Mouse (Mus musculus) myocyte (in vitro differentiated cells): Measurements from ENCODE around the gene Cep68. TPM values are rescaled to one million over a fixed set of nuclear protein-coding genes. Genes with fewer than 3 reads are reported as not detected.

Source experiments
- H3K27me3 ChIP-seq: one replicate; pipeline ENCODE4 v1.6.1; 2011; ENCODE audit not compliant: control insufficient read depth, insufficient read depth, insufficient read length
- H3K36me3 ChIP-seq: one replicate; pipeline ENCODE4 v1.6.1; 2011; ENCODE audit not compliant: control insufficient read depth, insufficient read depth
- H3K4me2 ChIP-seq: one replicate; pipeline ENCODE4 v1.6.1; 2011; ENCODE audit warnings: low read depth, control low read depth
- H3K4me3 ChIP-seq: one replicate; pipeline ENCODE4 v1.5.1; 2011; ENCODE audit warnings: mild to moderate bottlenecking, control low read depth, moderate library complexity
- H3K79me2 ChIP-seq: one replicate; pipeline ENCODE4 v1.6.1; 2011; ENCODE audit not compliant: control insufficient read depth, insufficient read depth
- H3ac ChIP-seq: one replicate; pipeline ENCODE4 v1.6.1; 2011; ENCODE audit not compliant: control insufficient read depth, insufficient read length
- CEBPB ChIP-seq: IDR thresholded peaks from 2 replicates; pipeline ENCODE4 v1.6.1; 2011; ENCODE audit warnings: mild to moderate bottlenecking, moderate library complexity; ENCODE audit not compliant: poor library complexity, insufficient read depth, severe bottlenecking
- E2F4 ChIP-seq: IDR thresholded peaks from one replicate; pipeline ENCODE4 v1.6.1; 2011; ENCODE audit warnings: mild to moderate bottlenecking, control low read depth, moderate library complexity; ENCODE audit not compliant: insufficient read depth
- MAX ChIP-seq: IDR thresholded peaks from one replicate; pipeline ENCODE4 v1.6.1; 2011; ENCODE audit warnings: low read depth, mild to moderate bottlenecking, control low read depth
- MYOD1 ChIP-seq, 3 experiments: IDR thresholded peaks; one replicate each; pipeline ENCODE4 v1.6.1; 2011; ENCODE audit warnings: control low read depth in 2 of 3, low read depth in 2 of 3, mild to moderate bottlenecking in 2 of 3, moderate library complexity in 1 of 3; ENCODE audit not compliant: insufficient read length in 2 of 3, control insufficient read depth in 1 of 3
- MYOG ChIP-seq, 3 experiments: IDR thresholded peaks; one replicate each; pipeline ENCODE4 v1.6.1; 2011; ENCODE audit warnings: control low read depth in 2 of 3, low read depth in 2 of 3, mild to moderate bottlenecking in 2 of 3; ENCODE audit not compliant: insufficient read length in 2 of 3, control insufficient read depth in 1 of 3, insufficient read depth in 1 of 3
- POLR2A ChIP-seq: IDR thresholded peaks from one replicate; pipeline ENCODE4 v1.6.1; 2011; ENCODE audit warnings: low read depth, mild to moderate bottlenecking, control low read depth, moderate library complexity; ENCODE audit not compliant: insufficient read length
- POLR2AphosphoS2 ChIP-seq: IDR thresholded peaks from one replicate; pipeline ENCODE4 v1.6.1; 2011; ENCODE audit warnings: low read depth, control low read depth; ENCODE audit not compliant: insufficient read length
- REST ChIP-seq: IDR thresholded peaks from one replicate; pipeline ENCODE4 v1.6.1; 2011; ENCODE audit warnings: mild to moderate bottlenecking, control low read depth, moderate library complexity; ENCODE audit not compliant: insufficient read depth, insufficient read length
- SRF ChIP-seq: IDR thresholded peaks from one replicate; pipeline ENCODE4 v1.6.1; 2011; ENCODE audit warnings: low read depth; ENCODE audit not compliant: control insufficient read depth, insufficient read length
- TCF12 ChIP-seq: IDR thresholded peaks from one replicate; pipeline ENCODE4 v1.6.1; 2011; ENCODE audit warnings: mild to moderate bottlenecking, control low read depth; ENCODE audit not compliant: poor library complexity, insufficient read depth, severe bottlenecking
- TCF3 ChIP-seq: IDR thresholded peaks from one replicate; pipeline ENCODE4 v1.6.1; 2011; ENCODE audit warnings: low read depth, control low read depth; ENCODE audit not compliant: insufficient read length
- USF1 ChIP-seq: IDR thresholded peaks from one replicate; pipeline ENCODE4 v1.6.1; 2011; ENCODE audit warnings: low read depth, mild to moderate bottlenecking, control low read depth, moderate library complexity
- polyA plus RNA-seq: library from polyadenylated mRNA; unstranded; fragments of >200 nt; fragmentation: generic; extraction: Trizol; gene quantifications from one replicate; pipeline ENCODE4 v1.2.1, GENCODE M21; 2012; ENCODE audit warnings: missing spikeins

The Cep68 gene
- polyA plus RNA-seq, 1 experiment, result 9.3 TPM

DNA sequence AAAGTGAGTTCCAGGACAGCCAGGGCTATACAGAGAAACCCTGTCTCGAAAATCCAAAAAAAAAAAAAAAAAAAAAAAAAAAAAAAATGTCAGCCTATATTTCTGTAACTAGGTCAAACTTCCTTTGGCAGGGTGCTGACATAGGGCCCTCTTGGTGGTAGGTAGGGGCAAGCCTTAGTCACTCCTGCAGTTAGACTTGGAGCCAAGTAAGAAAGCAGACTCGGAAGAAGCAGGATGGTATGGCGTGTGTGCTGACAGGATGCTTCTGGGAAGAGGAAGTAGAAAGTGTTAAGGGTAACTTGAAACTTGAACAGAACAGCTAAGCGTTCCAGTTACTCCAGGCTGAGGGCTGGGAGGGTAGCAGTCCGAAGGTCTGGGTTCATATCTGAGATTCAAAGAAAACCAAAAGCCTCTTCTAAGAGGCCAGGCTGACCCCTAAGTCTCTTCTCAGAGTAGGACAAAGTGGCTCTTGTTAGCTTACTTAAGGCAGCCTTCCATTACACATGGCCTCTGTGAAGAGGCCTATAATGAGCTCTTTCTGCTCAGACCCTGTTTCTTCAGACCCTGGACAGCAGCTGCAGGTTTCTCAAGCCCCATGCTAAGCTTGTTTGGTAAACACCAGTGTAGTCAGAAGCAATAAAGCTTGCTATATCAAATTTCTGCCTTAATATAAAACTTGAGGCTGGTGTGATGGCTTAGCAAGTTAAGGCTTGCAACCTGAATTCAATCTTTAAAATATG lies 17.0 kb downstream of the Cep68 start:
- Histone ChIP-seq H3K4me3 (no peak overlapping the region), H3K4me2 (no peak overlapping the region), H3K36me3 (peaks cover 78% of the 10 kb centered on the region), H3K27me3 (no peaks in the 10 kb centered on the region), H3ac (no peak overlapping the region), H3K79me2 (peaks cover 6% of the 10 kb centered on the region)
- TF ChIP-seq E2F4 (no peak), POLR2AphosphoS2 (no peak), REST (no peak), CEBPB (no peak), MYOG (IDR thresholded peaks at IDR 0.05; ENCODE audit: control insufficient read depth in 1 of 3, insufficient read depth in 1 of 3, insufficient read length in 2 of 3, low read depth in 2 of 3) (no peak), MAX (no peak), POLR2A (no peak), USF1 (no peak), TCF12 (no peak), MYOD1 (IDR thresholded peaks at IDR 0.05; ENCODE audit: control insufficient read depth in 1 of 3, insufficient read length in 2 of 3, low read depth in 2 of 3) (no peak), SRF (no peak), TCF3 (no peak)

- Histone ChIP-seq H3K27me3 (no peaks in the 10 kb centered on the region), H3K79me2 (peaks cover 6% of the 10 kb centered on the region), H3K4me3 (no peak overlapping the region), H3ac (no peak overlapping the region), H3K4me2 (no peak overlapping the region), H3K36me3 (peaks cover 78% of the 10 kb centered on the region)
- TF ChIP-seq REST (no peak), POLR2A (no peak), POLR2AphosphoS2 (no peak), TCF12 (no peak), CEBPB (no peak), MAX (no peak), TCF3 (no peak), MYOG (IDR thresholded peaks at IDR 0.05; ENCODE audit: control insufficient read depth in 1 of 3, insufficient read depth in 1 of 3, insufficient read length in 2 of 3, low read depth in 2 of 3) (no peak), SRF (no peak), E2F4 (no peak), USF1 (no peak), MYOD1 (IDR thresholded peaks at IDR 0.05; ENCODE audit: control insufficient read depth in 1 of 3, insufficient read length in 2 of 3, low read depth in 2 of 3) (no peak)
Observed at GRCm38 (mm10) chr11:20231128-20231878, 17.9 kb downstream of the Cep68 start.

DNA sequence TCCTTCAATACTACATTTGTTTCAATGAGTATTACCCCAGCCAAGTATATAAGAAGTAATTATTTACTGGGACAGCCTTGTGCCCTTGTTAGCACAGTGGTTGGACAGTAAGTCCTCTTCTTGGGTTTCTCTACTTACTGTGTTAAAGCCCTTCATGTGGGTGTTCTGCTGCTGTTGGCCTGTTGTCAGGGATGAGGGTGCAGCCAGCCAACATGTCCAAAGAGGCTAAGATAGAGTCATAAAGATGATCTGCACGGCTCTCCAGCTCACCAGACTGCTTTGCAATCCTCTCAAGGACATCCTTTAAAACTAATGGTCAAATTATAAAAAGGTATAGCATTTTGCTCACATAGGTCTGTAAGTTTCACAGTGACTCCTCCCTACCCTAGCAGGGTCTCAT lies 18.9 kb downstream of the Cep68 start:
- Histone ChIP-seq H3K79me2 (peaks cover 6% of the 10 kb centered on the region), H3K4me2 (no peak overlapping the region), H3K4me3 (no peak overlapping the region), H3K36me3 (peaks cover 74% of the 10 kb centered on the region), H3ac (no peak overlapping the region), H3K27me3 (no peaks in the 10 kb centered on the region)
- no peak for TF ChIP-seq REST
- no peak for TF ChIP-seq USF1
- TF ChIP-seq TCF3, result no peak
- no peak for TF ChIP-seq MYOG (IDR thresholded peaks at IDR 0.05; ENCODE audit: control insufficient read depth in 1 of 3, insufficient read depth in 1 of 3, insufficient read length in 2 of 3, low read depth in 2 of 3)
- no peak for TF ChIP-seq E2F4
- TF ChIP-seq POLR2A, result no peak
- no peak for TF ChIP-seq POLR2AphosphoS2
- TF ChIP-seq TCF12, result no peak
- TF ChIP-seq CEBPB, result no peak
- no peak for TF ChIP-seq SRF
- TF ChIP-seq MAX, result no peak
- no peak for TF ChIP-seq MYOD1 (IDR thresholded peaks at IDR 0.05; ENCODE audit: control insufficient read depth in 1 of 3, insufficient read length in 2 of 3, low read depth in 2 of 3)

GRCm38 (mm10) chr11:20229311-20229710 lies 19.9 kb downstream of the Cep68 start:
- Histone ChIP-seq H3K27me3 (no peaks in the 10 kb centered on the region), H3ac (no peak overlapping the region), H3K36me3 (peaks cover 74% of the 10 kb centered on the region), H3K4me2 (no peak overlapping the region), H3K79me2 (peaks cover 13% of the 10 kb centered on the region), H3K4me3 (no peak overlapping the region)
- no peak for TF ChIP-seq USF1
- no peak for TF ChIP-seq SRF
- TF ChIP-seq POLR2A, result no peak
- TF ChIP-seq REST, result no peak
- TF ChIP-seq TCF12, result no peak
- TF ChIP-seq MYOG (IDR thresholded peaks at IDR 0.05; ENCODE audit: control insufficient read depth in 1 of 3, insufficient read depth in 1 of 3, insufficient read length in 2 of 3, low read depth in 2 of 3), result no peak
- no peak for TF ChIP-seq CEBPB
